Mouse (Mus musculus): ENCODE data around the gene Wars2. TPM values are rescaled to one million over a fixed set of nuclear protein-coding genes. Genes with fewer than 3 reads are reported as not detected.

The Wars2 gene
- polyA plus RNA-seq, 1 experiment from 2014 or later: 4.2 TPM

DNA sequence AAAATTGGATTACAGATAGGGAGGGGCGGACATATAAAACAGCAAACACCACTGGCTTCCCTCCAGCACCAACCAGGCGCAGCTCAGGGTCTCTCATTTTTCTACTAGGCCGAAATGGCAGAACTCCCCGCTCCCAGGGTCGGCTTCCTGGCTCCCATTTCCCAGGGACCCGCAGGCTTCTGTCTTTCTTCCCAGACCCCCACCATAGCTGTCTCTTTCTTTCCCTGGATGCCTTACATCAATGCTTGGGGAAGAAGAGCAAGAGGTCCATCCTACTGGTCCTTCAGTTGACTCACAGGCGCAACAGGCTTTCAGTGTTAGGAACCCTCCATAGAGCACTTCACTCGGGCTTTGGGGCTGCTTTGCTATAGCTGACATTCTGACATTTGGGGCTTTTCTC is 101.6 kb downstream of the Wars2 start:
- peaks cover 9% of the 10 kb centered on the region; the same call in 1 of the 2 replicates for H3K4me1 ChIP-seq (ENCODE audit: insufficient read depth, low read depth, low read length)
- H3K4me3 ChIP-seq (ENCODE audit: low read depth, low read length): no peak overlapping the region
- H3K27me3 ChIP-seq (replicated peaks; ENCODE audit: insufficient read depth, low read length): peaks cover 72% of the 10 kb centered on the region
- H3K36me3 ChIP-seq (ENCODE audit: insufficient read depth, low read length): no peaks in the 10 kb centered on the region
- H3K9me3 ChIP-seq (ENCODE audit: low read length): no peaks in the 10 kb centered on the region
- no peak overlapping the region for H3K4me2 ChIP-seq (replicated peaks; ENCODE audit: low read depth, low read length)
- H3K27ac ChIP-seq (ENCODE audit: low read length): no peak overlapping the region
- WGBS: 16% methylated on average over 8 of the region's 8 CpGs
- DNase-seq (ENCODE audit: low spot score) (no peak), ATAC-seq (no peak)
- TF ChIP-seq EP300 (IDR thresholded peaks at IDR 0.05): no peak
- TF ChIP-seq CTCF (IDR thresholded peaks at IDR 0.05): no peak
- H3K9ac ChIP-seq (replicated peaks; ENCODE audit: low read depth): no peak overlapping the region

DNA sequence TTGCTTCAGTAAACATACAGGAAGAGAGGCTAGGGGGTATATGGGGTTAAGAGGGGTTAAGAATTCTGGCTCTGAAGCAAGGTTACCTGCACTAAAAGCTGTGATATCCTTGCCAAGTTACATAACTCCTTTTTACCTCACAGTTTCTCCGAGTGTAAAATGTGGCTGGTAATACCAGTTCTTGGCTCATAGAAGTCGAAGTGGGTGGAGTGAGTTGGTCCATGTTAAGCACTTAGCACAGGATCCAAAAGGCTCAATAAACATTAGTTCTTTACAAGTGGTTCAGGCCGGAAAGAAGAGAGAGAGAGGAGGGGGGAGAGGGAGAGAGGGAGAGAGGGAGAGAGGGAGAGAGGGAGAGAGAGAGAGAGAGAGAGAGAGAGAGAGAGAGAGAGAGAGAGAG is 104.5 kb downstream of the Wars2 start:
- ATAC-seq (peak; percentile 28; the same call in 1 of the 2 replicates), DNase-seq (ENCODE audit: low spot score) (peak; percentile 29)

DNA sequence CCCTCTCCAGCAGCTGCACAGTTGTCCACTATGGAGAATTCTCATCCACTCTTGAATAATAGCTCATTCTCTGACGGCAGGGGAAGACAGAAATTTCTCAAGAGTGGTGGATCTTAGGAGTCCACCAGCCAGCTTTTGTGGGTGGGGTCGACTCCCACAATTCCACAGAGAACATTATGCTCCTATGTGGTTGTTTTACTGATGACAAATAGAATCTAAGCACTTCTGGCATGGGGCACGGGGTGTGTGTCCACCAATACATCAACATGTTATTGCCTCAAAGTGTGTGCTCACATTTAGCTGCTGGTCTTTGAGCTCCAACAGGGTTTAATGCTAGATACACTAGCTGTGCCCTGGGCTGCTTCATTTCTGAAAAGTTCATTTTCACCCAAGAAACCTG is 105.8 kb downstream of the Wars2 start:
- Histone ChIP-seq H3K27ac (ENCODE audit: low read length) (no peak overlapping the region), H3K4me2 (replicated peaks; ENCODE audit: low read depth, low read length) (no peak overlapping the region), H3K9me3 (ENCODE audit: low read length) (no peaks in the 10 kb centered on the region), H3K27me3 (replicated peaks; ENCODE audit: insufficient read depth, low read length) (peaks cover 73% of the 10 kb centered on the region), H3K9ac (replicated peaks; ENCODE audit: low read depth) (no peak overlapping the region), H3K36me3 (ENCODE audit: insufficient read depth, low read length) (no peaks in the 10 kb centered on the region), H3K4me3 (ENCODE audit: low read depth, low read length) (no peak overlapping the region), H3K4me1 (ENCODE audit: insufficient read depth, low read depth, low read length) (no peaks in the 10 kb centered on the region)
- WGBS: 35% methylated on average over 3 of the region's 3 CpGs
- no peak for ATAC-seq
- no peak for DNase-seq (ENCODE audit: low spot score)
- no peak for TF ChIP-seq EP300 (IDR thresholded peaks at IDR 0.05)
- TF ChIP-seq CTCF (IDR thresholded peaks at IDR 0.05): no peak

More for the DNA sequence above, 104.5 kb downstream of the Wars2 start:
- H3K4me3 ChIP-seq (ENCODE audit: low read depth, low read length): no peak overlapping the region
- no peak overlapping the region for H3K27ac ChIP-seq (ENCODE audit: low read length)
- WGBS: 16% methylated on average over 3 of the region's 3 CpGs
- H3K27me3 ChIP-seq (replicated peaks; ENCODE audit: insufficient read depth, low read length): peaks cover 73% of the 10 kb centered on the region
- no peaks in the 10 kb centered on the region for H3K36me3 ChIP-seq (ENCODE audit: insufficient read depth, low read length)
- H3K4me2 ChIP-seq (replicated peaks; ENCODE audit: low read depth, low read length): no peak overlapping the region
- peaks cover 9% of the 10 kb centered on the region; the same call in 1 of the 2 replicates for H3K4me1 ChIP-seq (ENCODE audit: insufficient read depth, low read depth, low read length)
- no peaks in the 10 kb centered on the region for H3K9me3 ChIP-seq (ENCODE audit: low read length)
- H3K9ac ChIP-seq (replicated peaks; ENCODE audit: low read depth): no peak overlapping the region
- TF ChIP-seq EP300 (IDR thresholded peaks at IDR 0.05) (no peak), CTCF (IDR thresholded peaks at IDR 0.05) (no peak)

DNA sequence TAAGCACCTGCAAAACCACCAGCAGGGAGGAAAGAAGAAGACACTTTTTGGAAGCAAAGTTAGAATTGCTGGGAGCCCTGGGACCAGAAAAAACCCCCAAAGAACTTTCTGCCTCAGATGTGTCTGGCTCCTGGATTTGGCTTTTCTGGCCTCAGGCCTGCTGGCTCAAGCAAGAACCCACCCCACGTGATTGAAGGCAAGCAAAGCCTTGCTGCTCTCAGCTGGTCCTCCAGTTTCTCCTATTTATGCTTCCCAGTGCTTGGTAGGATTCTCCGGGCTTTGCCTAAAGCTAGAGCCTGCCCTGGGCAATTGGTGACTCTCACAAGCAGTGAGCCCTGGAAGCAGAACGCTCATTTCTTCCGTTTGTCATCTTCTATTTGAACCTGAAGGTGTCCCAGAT is 106.7 kb downstream of the Wars2 start:
- Histone ChIP-seq H3K36me3 (ENCODE audit: insufficient read depth, low read length) (no peaks in the 10 kb centered on the region), H3K27ac (ENCODE audit: low read length) (no peak overlapping the region), H3K4me3 (ENCODE audit: low read depth, low read length) (no peak overlapping the region), H3K9me3 (ENCODE audit: low read length) (no peaks in the 10 kb centered on the region), H3K4me1 (ENCODE audit: insufficient read depth, low read depth, low read length) (no peaks in the 10 kb centered on the region), H3K4me2 (replicated peaks; ENCODE audit: low read depth, low read length) (no peak overlapping the region), H3K27me3 (replicated peaks; ENCODE audit: insufficient read depth, low read length) (peaks cover 69% of the 10 kb centered on the region), H3K9ac (replicated peaks; ENCODE audit: low read depth) (no peak overlapping the region)
- ATAC-seq: no peak
- 18% methylated on average over 4 of the region's 4 CpGs for WGBS
- no peak for DNase-seq (ENCODE audit: low spot score)
- TF ChIP-seq EP300 (IDR thresholded peaks at IDR 0.05): no peak
- no peak for TF ChIP-seq CTCF (IDR thresholded peaks at IDR 0.05)

DNA sequence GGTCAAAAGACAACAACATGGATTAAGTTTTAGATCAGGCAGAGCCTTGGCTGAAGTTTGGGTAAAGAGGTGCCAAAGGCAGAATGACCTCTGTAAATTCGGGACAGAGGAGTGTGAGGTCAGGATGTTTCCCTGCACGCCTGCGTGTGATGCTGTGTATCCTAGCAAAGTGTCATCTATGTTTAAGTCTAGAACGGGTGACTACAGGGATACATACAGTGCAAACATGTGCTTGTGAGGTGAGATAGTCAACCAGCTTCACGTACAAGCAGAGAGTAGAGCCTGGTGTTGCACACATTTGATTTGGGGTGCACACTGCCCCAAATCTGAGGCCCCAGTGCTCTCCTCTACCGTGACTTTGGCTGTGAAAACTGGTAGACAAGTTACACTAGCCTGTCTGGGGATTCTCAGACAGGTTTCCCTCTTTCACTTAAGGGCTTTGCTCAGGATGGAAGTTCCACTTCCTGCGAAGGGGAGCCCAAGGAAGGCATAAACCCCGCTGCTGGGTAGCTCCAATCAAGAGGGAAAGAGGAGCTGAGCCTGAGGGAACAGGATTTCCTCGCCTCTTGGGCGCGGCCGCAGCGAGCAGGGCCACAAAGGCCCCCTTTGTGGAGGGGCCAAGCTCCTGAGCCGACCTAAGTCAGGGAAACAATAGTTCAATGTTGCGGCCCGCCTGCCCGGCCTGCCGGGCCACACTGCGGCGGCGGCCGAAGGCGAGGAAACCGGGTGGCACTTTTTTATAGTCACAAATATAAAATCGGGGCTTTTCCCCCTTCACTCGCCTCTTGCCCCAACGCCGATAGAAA is 107.3 kb downstream of the Wars2 start:
- Histone ChIP-seq H3K4me2 (replicated peaks; ENCODE audit: low read depth, low read length) (no peak overlapping the region), H3K4me3 (ENCODE audit: low read depth, low read length) (no peak overlapping the region), H3K27me3 (replicated peaks; ENCODE audit: insufficient read depth, low read length) (peaks cover 73% of the 10 kb centered on the region), H3K4me1 (ENCODE audit: insufficient read depth, low read depth, low read length) (no peaks in the 10 kb centered on the region), H3K9ac (replicated peaks; ENCODE audit: low read depth) (no peak overlapping the region), H3K9me3 (ENCODE audit: low read length) (no peaks in the 10 kb centered on the region), H3K36me3 (ENCODE audit: insufficient read depth, low read length) (no peaks in the 10 kb centered on the region), H3K27ac (ENCODE audit: low read length) (no peak overlapping the region)
- TF ChIP-seq CTCF (IDR thresholded peaks at IDR 0.05): no peak
- TF ChIP-seq EP300 (IDR thresholded peaks at IDR 0.05): no peak
- ATAC-seq (no peak), DNase-seq (ENCODE audit: low spot score) (no peak)
- WGBS: 6% methylated on average over 28 of the region's 28 CpGs

DNA sequence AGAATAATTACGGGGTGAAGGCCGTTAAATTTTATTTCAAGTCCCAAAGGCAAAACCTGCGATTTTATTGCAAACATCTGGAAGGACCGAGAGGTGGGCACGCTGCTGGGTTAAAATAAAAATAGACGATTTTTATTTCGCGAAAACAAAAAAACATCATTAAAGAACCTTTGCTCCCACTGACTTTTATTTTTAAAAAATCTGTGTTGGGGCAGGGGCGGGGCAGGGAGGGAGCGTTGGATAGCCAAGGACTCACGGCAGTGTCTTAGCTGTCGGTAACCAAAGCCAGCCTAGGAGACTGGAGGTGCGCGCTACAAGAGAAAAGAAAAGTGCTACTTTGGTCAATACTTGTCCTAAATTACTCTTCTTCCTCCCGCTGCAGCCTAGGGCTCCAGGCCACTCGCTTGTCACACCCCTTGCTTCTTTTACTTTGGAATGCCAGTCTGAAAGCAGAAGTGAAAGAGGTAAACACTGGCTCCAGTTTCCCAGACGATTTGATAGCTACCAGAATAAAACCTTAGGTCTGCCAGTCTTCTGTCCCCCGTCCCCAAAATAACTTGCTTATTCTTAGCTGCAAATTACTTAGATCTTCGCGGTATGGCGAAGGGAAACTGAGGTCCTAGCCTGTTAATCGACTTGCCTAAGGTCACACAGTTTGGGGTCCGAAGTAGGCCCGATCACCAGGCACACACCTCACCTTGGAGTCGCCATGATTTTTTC is 108.1 kb downstream of the Wars2 start:
- Histone ChIP-seq H3K4me1 (ENCODE audit: insufficient read depth, low read depth, low read length) (no peaks in the 10 kb centered on the region), H3K4me2 (replicated peaks; ENCODE audit: low read depth, low read length) (no peak overlapping the region), H3K9me3 (ENCODE audit: low read length) (no peaks in the 10 kb centered on the region), H3K27me3 (replicated peaks; ENCODE audit: insufficient read depth, low read length) (peaks cover 76% of the 10 kb centered on the region), H3K9ac (replicated peaks; ENCODE audit: low read depth) (no peak overlapping the region), H3K36me3 (ENCODE audit: insufficient read depth, low read length) (no peaks in the 10 kb centered on the region), H3K27ac (ENCODE audit: low read length) (no peak overlapping the region), H3K4me3 (ENCODE audit: low read depth, low read length) (no peak overlapping the region; the same call in 1 of the 2 replicates)
- no peak for TF ChIP-seq CTCF (IDR thresholded peaks at IDR 0.05)
- no peak for TF ChIP-seq EP300 (IDR thresholded peaks at IDR 0.05)
- 3% methylated on average over 25 of the region's 25 CpGs for WGBS
- no peak for ATAC-seq
- DNase-seq (ENCODE audit: low spot score): no peak

Measured in lung, postnatal 0 days (tissue).